Mouse (Mus musculus) lung, adult 2 months (tissue): ENCODE measurements around the gene Top2a.

Experiments used
- CTCF ChIP-seq: fragments of 200-500 bp; IDR thresholded peaks from 2 replicates; pipeline ENCODE4 v1.5.1; 2011; ENCODE audit warnings: mild to moderate bottlenecking, low read length, control low read depth; ENCODE audit not compliant: insufficient read depth
- POLR2A ChIP-seq: fragments of 200-500 bp; IDR thresholded peaks from 2 replicates; pipeline ENCODE4 v1.6.1; 2011; ENCODE audit warnings: low read depth, mild to moderate bottlenecking, control low read depth, low read length, borderline replicate concordance; ENCODE audit errors: extremely low read depth

DNA sequence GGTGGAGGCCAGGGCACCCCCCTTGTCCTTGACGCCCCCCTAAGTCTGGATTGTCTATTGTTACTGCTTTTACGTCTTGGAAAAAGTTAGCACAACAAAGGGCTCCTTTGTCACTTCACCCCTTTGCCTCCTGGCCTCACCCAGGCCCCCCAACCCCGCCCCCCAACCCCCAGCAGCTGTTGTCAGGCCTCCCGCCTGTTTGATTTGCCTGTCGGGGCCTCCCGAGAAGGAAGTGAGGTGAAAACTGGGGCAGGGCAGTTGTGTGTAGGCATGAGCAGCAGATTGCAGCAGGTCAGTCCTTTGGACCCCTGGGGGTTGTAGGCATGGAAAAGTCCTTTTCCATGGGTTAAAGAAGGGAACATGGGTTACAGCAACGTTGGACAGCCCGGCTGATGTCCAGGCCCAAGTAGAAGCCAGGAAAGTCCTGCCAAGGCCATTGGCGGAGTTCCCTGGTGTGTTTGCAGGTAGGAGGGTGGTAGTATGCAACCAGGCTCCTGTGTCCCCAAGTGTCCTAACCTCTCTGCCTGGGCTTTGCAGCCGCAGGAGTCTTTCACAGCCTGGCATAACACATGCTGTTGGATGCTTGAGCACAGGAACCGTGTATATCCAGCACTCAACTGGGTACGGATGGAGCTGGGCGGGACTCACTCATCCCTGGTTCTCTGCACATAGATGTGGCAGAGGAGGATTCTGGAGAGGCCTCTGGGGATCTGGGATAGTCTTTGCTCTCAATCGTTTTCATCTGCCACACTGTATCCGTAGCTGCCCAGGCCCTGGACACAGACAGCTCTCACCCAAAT, 59.2 kb downstream of the Top2a start:
- TF ChIP-seq POLR2A: no peak
- TF ChIP-seq CTCF: no peak
